Mouse (Mus musculus) hindbrain, embryonic 12.5 days (tissue): ENCODE data around the gene Fam114a1. TPM values are rescaled to one million over a fixed set of nuclear protein-coding genes. Genes with fewer than 3 reads are reported as not detected.

Experiments used
- ATAC-seq: fragments of 200-750 bp; cut with Nextera tagmentation; 2 replicates; pipeline ENCODE4 v1.8.0; 2017; ENCODE audit warnings: moderate TSS enrichment; ENCODE audit not compliant: low FRiP score
- H3K27ac ChIP-seq: fragments of 300-500 bp; sonication (generic); 2 replicates; pipeline ENCODE4 v1.5.1; 2016; ENCODE audit warnings: mild to moderate bottlenecking
- H3K27me3 ChIP-seq: fragments of 300-500 bp; sonication (generic); 2 replicates; pipeline ENCODE4 v1.6.1; 2016; ENCODE audit warnings: mild to moderate bottlenecking
- H3K36me3 ChIP-seq: fragments of 300-500 bp; sonication (generic); 2 replicates; pipeline ENCODE4 v1.6.1; 2016; ENCODE audit warnings: mild to moderate bottlenecking
- H3K4me1 ChIP-seq: fragments of 300-500 bp; sonication (generic); 2 replicates; pipeline ENCODE4 v1.6.1; 2016
- H3K4me2 ChIP-seq: fragments of 300-500 bp; sonication (generic); replicated peaks from 2 replicates; pipeline ENCODE4 v1.6.1; 2016; ENCODE audit warnings: mild to moderate bottlenecking
- H3K4me3 ChIP-seq: fragments of 300-500 bp; sonication (generic); 2 replicates; pipeline ENCODE4 v1.5.1; 2016; ENCODE audit warnings: mild to moderate bottlenecking
- H3K9ac ChIP-seq: fragments of 300-500 bp; sonication (generic); 2 replicates; pipeline ENCODE4 v1.6.1; 2016; ENCODE audit warnings: mild to moderate bottlenecking, moderate library complexity
- H3K9me3 ChIP-seq: fragments of 300-500 bp; sonication (generic); replicated peaks from 2 replicates; pipeline ENCODE4 v1.6.1; 2016; ENCODE audit warnings: mild to moderate bottlenecking
- whole genome bisulfite sequencing: fragments of 180-500 bp; shearing (Covaris S2); methylation state at CpG from one replicate; pipeline ENCODE4 v1.1.7; 2016; 5-methylcytosine and 5-hydroxymethylcytosine counted together
- polyA plus RNA-seq: library from polyadenylated mRNA; unstranded; fragments of >200 nt; fragmentation: Nextera tagmentation; extraction: Ambion mirVana; gene quantifications from 2 replicates; pipeline ENCODE4 v1.2.1, GENCODE M21; 2016

Fam114a1 gene
- polyA plus RNA-seq = 27.9 and 31.9 TPM in 2 replicates

- H3K9ac ChIP-seq = peak within 1 kb of the TSS; percentile 74
- under 1% methylated on average over 64 of the region's 68 CpGs for WGBS
- H3K4me2 ChIP-seq = peak within 1 kb of the TSS; percentile 96
Measured at GRCm38 (mm10) chr5:64969861-64970771, at the start of gene Fam114a1. TSS of gene Fam114a1 (plus strand) at chr5:64970071.

GRCm38 (mm10) chr5:64922891-64923381 lies 46.9 kb upstream of the Fam114a1 start:
- no peak overlapping the region for H3K4me3 ChIP-seq
- H3K27ac ChIP-seq = no peak overlapping the region
- H3K9ac ChIP-seq = no peak overlapping the region
- no peak for ATAC-seq
- no peaks in the 10 kb centered on the region for H3K9me3 ChIP-seq
- H3K36me3 ChIP-seq = no peaks in the 10 kb centered on the region
- 86% methylated on average over 5 of the region's 5 CpGs for WGBS
- no peaks in the 10 kb centered on the region for H3K4me1 ChIP-seq
- H3K4me2 ChIP-seq = no peak overlapping the region
- no peaks in the 10 kb centered on the region for H3K27me3 ChIP-seq

More at GRCm38 (mm10) chr5:64969861-64970771, at the start of gene Fam114a1:
- Histone ChIP-seq H3K9me3 (no peaks in the 10 kb centered on the region), H3K4me1 (peaks cover 15% of the 10 kb centered on the region), H3K4me3 (peak within 1 kb of the TSS; percentile 69), H3K27ac (0 out of 2 replicates have a peak within 1 kb of the TSS, but pooled peaks have one; percentile 41), H3K36me3 (no peaks in the 10 kb centered on the region), H3K27me3 (peaks cover 15% of the 10 kb centered on the region)
- peak; percentile 73 for ATAC-seq

- Histone ChIP-seq H3K9ac (no peak overlapping the region), H3K9me3 (no peaks in the 10 kb centered on the region), H3K4me1 (no peaks in the 10 kb centered on the region), H3K27ac (no peak overlapping the region), H3K27me3 (no peaks in the 10 kb centered on the region), H3K36me3 (no peaks in the 10 kb centered on the region), H3K4me3 (no peak overlapping the region), H3K4me2 (no peak overlapping the region)
- 60% methylated on average over 3 of the region's 3 CpGs for WGBS
- no peak for ATAC-seq
Measured at GRCm38 (mm10) chr5:64932215-64932614, 37.7 kb upstream of the Fam114a1 start.

GRCm38 (mm10) chr5:64932775-64933174 lies 37.1 kb upstream of the Fam114a1 start:
- Histone ChIP-seq H3K9me3 (no peaks in the 10 kb centered on the region), H3K27me3 (no peaks in the 10 kb centered on the region), H3K4me3 (no peak overlapping the region), H3K27ac (no peak overlapping the region), H3K4me1 (no peaks in the 10 kb centered on the region), H3K36me3 (no peaks in the 10 kb centered on the region), H3K4me2 (no peak overlapping the region), H3K9ac (no peak overlapping the region)
- 93% methylated on average over 15 of the region's 15 CpGs for WGBS
- ATAC-seq = no peak

GRCm38 (mm10) chr5:64951486-64951885 lies 18.4 kb upstream of the Fam114a1 start:
- H3K36me3 ChIP-seq = no peaks in the 10 kb centered on the region
- no peak overlapping the region for H3K4me3 ChIP-seq
- no peaks in the 10 kb centered on the region for H3K27me3 ChIP-seq
- H3K27ac ChIP-seq = no peak overlapping the region
- H3K4me2 ChIP-seq = no peak overlapping the region
- WGBS = 85% methylated on average over 5 of the region's 5 CpGs
- no peaks in the 10 kb centered on the region for H3K4me1 ChIP-seq
- H3K9ac ChIP-seq = no peak overlapping the region
- no peaks in the 10 kb centered on the region for H3K9me3 ChIP-seq
- ATAC-seq = no peak

- Histone ChIP-seq H3K27ac (no peak overlapping the region), H3K9me3 (no peaks in the 10 kb centered on the region), H3K36me3 (no peaks in the 10 kb centered on the region), H3K4me1 (no peaks in the 10 kb centered on the region), H3K4me3 (no peak overlapping the region), H3K9ac (no peak overlapping the region), H3K27me3 (no peaks in the 10 kb centered on the region), H3K4me2 (no peak overlapping the region)
- 88% methylated on average over 8 of the region's 8 CpGs for WGBS
- ATAC-seq = no peak
Measured at GRCm38 (mm10) chr5:64954931-64955330, 14.9 kb upstream of the Fam114a1 start.

- Histone ChIP-seq H3K4me3 (no peak overlapping the region), H3K9ac (no peak overlapping the region), H3K4me1 (no peaks in the 10 kb centered on the region), H3K27me3 (no peaks in the 10 kb centered on the region), H3K4me2 (no peak overlapping the region), H3K36me3 (no peaks in the 10 kb centered on the region), H3K27ac (no peak overlapping the region), H3K9me3 (no peaks in the 10 kb centered on the region)
- WGBS = 85% methylated on average over 22 of the region's 22 CpGs
- ATAC-seq = no peak
Measured at GRCm38 (mm10) chr5:64958991-64959842, 10.7 kb upstream of the Fam114a1 start.

- Histone ChIP-seq H3K4me3 (no peak within 1 kb of the TSS), H3K4me2 (no peak within 1 kb of the TSS), H3K36me3 (no peaks in the 10 kb centered on the region), H3K4me1 (no peaks in the 10 kb centered on the region), H3K9ac (no peak within 1 kb of the TSS), H3K9me3 (no peaks in the 10 kb centered on the region), H3K27me3 (no peaks in the 10 kb centered on the region), H3K27ac (no peak within 1 kb of the TSS)
- no peak for ATAC-seq
- 84% methylated on average over 13 of the region's 13 CpGs for WGBS
Measured at GRCm38 (mm10) chr5:64959843-64960230, 10.0 kb upstream of the Fam114a1 start, which contains the start of gene Tlr6. TSS of gene Tlr6 (minus strand) at chr5:64960097.

GRCm38 (mm10) chr5:64960857-64961391 lies 8.9 kb upstream of the Fam114a1 start:
- Histone ChIP-seq H3K4me3 (no peak overlapping the region), H3K4me1 (no peaks in the 10 kb centered on the region), H3K27me3 (no peaks in the 10 kb centered on the region), H3K4me2 (no peak overlapping the region), H3K36me3 (no peaks in the 10 kb centered on the region), H3K9ac (no peak overlapping the region), H3K9me3 (no peaks in the 10 kb centered on the region), H3K27ac (no peak overlapping the region)
- WGBS = 92% methylated on average over 13 of the region's 13 CpGs
- ATAC-seq = no peak

- H3K4me1 ChIP-seq = no peaks in the 10 kb centered on the region
- H3K27ac ChIP-seq = no peak overlapping the region
- H3K9me3 ChIP-seq = no peaks in the 10 kb centered on the region
- no peaks in the 10 kb centered on the region for H3K27me3 ChIP-seq
- no peak overlapping the region for H3K4me3 ChIP-seq
- H3K4me2 ChIP-seq = no peak overlapping the region
- no peak overlapping the region for H3K9ac ChIP-seq
- no peak for ATAC-seq
- no peaks in the 10 kb centered on the region for H3K36me3 ChIP-seq
- WGBS = 79% methylated on average over 5 of the region's 5 CpGs
Measured at GRCm38 (mm10) chr5:64963271-64963670, 6.6 kb upstream of the Fam114a1 start.

GRCm38 (mm10) chr5:64963735-64964134 lies 6.1 kb upstream of the Fam114a1 start:
- Histone ChIP-seq H3K9me3 (no peaks in the 10 kb centered on the region), H3K9ac (no peak overlapping the region), H3K4me1 (no peaks in the 10 kb centered on the region), H3K4me2 (no peak overlapping the region), H3K27ac (no peak overlapping the region), H3K27me3 (0 out of 2 replicates have a peak, but pooled peaks cover under 1% of the 10 kb centered on the region), H3K4me3 (no peak overlapping the region), H3K36me3 (no peaks in the 10 kb centered on the region)
- 90% methylated on average over 3 of the region's 3 CpGs for WGBS
- ATAC-seq = no peak
